Mouse (Mus musculus): ENCODE measurements around the gene Insyn1. TPM values are rescaled to one million over a fixed set of nuclear protein-coding genes. Genes with fewer than 3 reads are reported as not detected.

Insyn1 gene
- polyA plus RNA-seq, 1 experiment from 2014 or later: 0.54 TPM

DNA sequence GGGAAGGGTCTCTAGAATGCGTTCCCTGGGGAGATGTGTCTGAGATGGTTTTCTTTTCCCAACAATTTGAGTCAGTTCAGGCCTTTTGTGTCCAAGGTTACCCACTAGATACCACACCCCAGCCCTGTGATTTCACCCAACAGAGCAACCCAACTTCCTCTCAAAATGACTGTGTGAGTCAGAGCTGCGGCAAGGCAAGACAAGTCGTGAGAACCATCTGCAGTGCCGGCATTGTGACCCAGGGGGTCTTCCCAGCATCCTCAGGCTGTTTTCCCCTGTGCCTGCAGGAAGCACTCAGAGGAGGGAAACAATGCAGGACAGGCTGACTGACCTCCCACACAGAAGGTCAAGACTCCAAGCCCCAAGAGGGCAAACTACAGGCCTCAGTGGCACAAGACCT, 60.5 kb downstream of the Insyn1 start:
- WGBS: 51% methylated on average over 4 of the region's 4 CpGs
- peaks cover 36% of the 10 kb centered on the region for H3K4me1 ChIP-seq
- H3K4me3 ChIP-seq: no peak overlapping the region
- no peak for DNase-seq (ENCODE audit: low spot score)
- H3K36me3 ChIP-seq: no peaks in the 10 kb centered on the region
- 0 out of 2 replicates have a peak overlapping the region, but pooled peaks have one; percentile 34 for H3K27ac ChIP-seq (replicated peaks)
- H3K9me3 ChIP-seq (replicated peaks): no peaks in the 10 kb centered on the region
- no peaks in the 10 kb centered on the region for H3K27me3 ChIP-seq (ENCODE audit: low read depth, poor library complexity, severe bottlenecking)

Other genes with a start within 250 kb of the Insyn1 start
- gene Pml, start 238.8 kb upstream of the Insyn1 start, polyA plus RNA-seq (2016; fragmentation: Nextera tagmentation; extraction: Ambion mirVana): 13.4 and 14.1 TPM in 2 replicates
- gene Stoml1, start 235.4 kb upstream of the Insyn1 start, polyA plus RNA-seq (2016; fragmentation: Nextera tagmentation; extraction: Ambion mirVana): 32.2 and 39.9 TPM in 2 replicates
- gene Loxl1, start 175.4 kb upstream of the Insyn1 start, polyA plus RNA-seq (2016; fragmentation: Nextera tagmentation; extraction: Ambion mirVana): 6.9 and 10.9 TPM in 2 replicates
- not detected in 2 replicates for gene Tbc1d21, start 118.1 kb upstream of the Insyn1 start, polyA plus RNA-seq (2016; fragmentation: Nextera tagmentation; extraction: Ambion mirVana)
- gene Cd276, start 66.8 kb downstream of the Insyn1 start, polyA plus RNA-seq (2016; fragmentation: Nextera tagmentation; extraction: Ambion mirVana): 24.5 and 26.0 TPM in 2 replicates
- 52.5 and 55.2 TPM in 2 replicates for gene Nptn, start 93.6 kb downstream of the Insyn1 start, polyA plus RNA-seq (2016; fragmentation: Nextera tagmentation; extraction: Ambion mirVana)